25 mouse cellular contexts compared by ENCODE assay signal in the genomic region with DNA sequence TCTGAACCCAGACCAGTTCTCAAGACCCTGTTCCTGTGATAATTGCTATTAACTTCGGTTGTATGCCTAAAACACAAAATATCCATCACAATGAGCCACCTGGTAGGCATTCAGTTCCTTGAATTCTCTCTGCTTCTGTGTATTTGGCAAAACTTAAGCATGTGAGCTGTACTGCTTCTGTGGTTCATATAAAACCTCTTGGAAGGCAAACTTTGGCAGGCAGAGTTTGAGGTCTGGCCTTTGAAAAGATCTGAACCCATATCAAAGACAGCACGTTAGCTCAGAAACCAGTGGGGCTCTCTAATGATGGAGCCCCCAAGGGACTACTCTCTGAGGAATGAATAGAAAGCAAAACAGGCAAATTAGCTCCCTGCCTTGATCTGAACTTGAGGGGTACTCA.
DNase-seq lines count a peak whose midpoint lies in the region; ATAC-seq and TF ChIP-seq lines count a peak whose summit lies in the region.
"Had no signal": no experiment of that assay in that cellular context is flagged by ENCODE, and none has a peak within 500 bp of the region (broad histone marks: within the 10 kb centered on the region; RNA-seq: fewer than 3 reads in every experiment).

No protein-coding gene starts in this region.

- ATAC-seq in embryonic facial prominence, embryonic 14.5 days (ENCODE audit: low read depth), result no peak
- peak; percentile 81 for ATAC-seq in forebrain, embryonic 16.5 days
- ATAC-seq: activated CD4-positive, CD25-positive, alpha-beta regulatory T cell, adult 4 months; hindbrain, embryonic 16.5 days; intestine, embryonic 16.5 days had no signal

- H3K36me3 ChIP-seq in embryonic facial prominence, embryonic 14.5 days (ENCODE audit: control insufficient read depth, insufficient read depth, low read length), result no peaks in the 10 kb centered on the region
- H3K36me3 ChIP-seq in embryonic facial prominence, embryonic 10.5 days (replicated peaks), result no peaks in the 10 kb centered on the region
- no peaks in the 10 kb centered on the region for H3K36me3 ChIP-seq in heart, adult 2 months (ENCODE audit: control insufficient read depth, insufficient read depth, low read length)
- H3K36me3 ChIP-seq in forebrain, embryonic 16.5 days (ENCODE audit: control insufficient read depth, insufficient read depth), result no peaks in the 10 kb centered on the region
- H3K36me3 ChIP-seq: embryonic facial prominence, embryonic 13.5 days; heart, embryonic 12.5 days; heart, embryonic 15.5 days; hindbrain, embryonic 10.5 days; hindbrain, embryonic 13.5 days had no signal

- TF ChIP-seq POLR2A in heart, adult 2 months (IDR thresholded peaks at IDR 0.05; ENCODE audit: insufficient read depth, low read depth, low read length), result no peak
- no peak for TF ChIP-seq POLR2A in brain, embryonic 14.5 days (IDR thresholded peaks at IDR 0.05; ENCODE audit: borderline replicate concordance, extremely low read depth, insufficient read depth, insufficient read length, poor library complexity, severe bottlenecking)

- TF ChIP-seq EP300 in heart, adult 2 months (IDR thresholded peaks at IDR 0.05; ENCODE audit: insufficient read depth, low read depth, low read length), result no peak

- no peaks in the 10 kb centered on the region for H3K27me3 ChIP-seq in embryonic facial prominence, embryonic 14.5 days (replicated peaks; ENCODE audit: control insufficient read depth, insufficient read depth, low read length)
- no peaks in the 10 kb centered on the region for H3K27me3 ChIP-seq in embryonic facial prominence, embryonic 10.5 days (replicated peaks; ENCODE audit: low read depth, poor library complexity, severe bottlenecking)
- no peaks in the 10 kb centered on the region for H3K27me3 ChIP-seq in heart, adult 2 months (ENCODE audit: control insufficient read depth, insufficient read depth, low read length)
- H3K27me3 ChIP-seq in forebrain, embryonic 16.5 days (replicated peaks; ENCODE audit: control insufficient read depth, insufficient read depth, low read length), result no peaks in the 10 kb centered on the region
- H3K27me3 ChIP-seq: embryonic facial prominence, embryonic 13.5 days; heart, embryonic 12.5 days; heart, embryonic 15.5 days; hindbrain, embryonic 13.5 days had no signal

- H3K4me2 ChIP-seq in embryonic facial prominence, embryonic 14.5 days (ENCODE audit: low read depth, low read length), result no peak overlapping the region
- H3K4me2 ChIP-seq in forebrain, embryonic 16.5 days (ENCODE audit: low read length), result no peak overlapping the region
- H3K4me2 ChIP-seq: embryonic facial prominence, embryonic 13.5 days; heart, embryonic 12.5 days; heart, embryonic 15.5 days; hindbrain, embryonic 13.5 days had no signal

- H3K9me3 ChIP-seq in embryonic facial prominence, embryonic 14.5 days (ENCODE audit: control insufficient read depth, low read length), result no peaks in the 10 kb centered on the region
- no peaks in the 10 kb centered on the region for H3K9me3 ChIP-seq in embryonic facial prominence, embryonic 10.5 days
- no peaks in the 10 kb centered on the region for H3K9me3 ChIP-seq in forebrain, embryonic 16.5 days (ENCODE audit: control insufficient read depth, low read length)
- H3K9me3 ChIP-seq: embryonic facial prominence, embryonic 13.5 days; heart, embryonic 12.5 days; heart, embryonic 15.5 days; hindbrain, embryonic 10.5 days; hindbrain, embryonic 13.5 days had no signal

- H3K79me2 ChIP-seq in heart, adult 2 months (replicated peaks; ENCODE audit: control insufficient read depth, insufficient read depth, low read length), result no peaks in the 10 kb centered on the region

- H3K27ac ChIP-seq in embryonic facial prominence, embryonic 14.5 days (replicated peaks; ENCODE audit: low read depth, low read length), result no peak overlapping the region
- H3K27ac ChIP-seq in embryonic facial prominence, embryonic 10.5 days (replicated peaks), result no peak overlapping the region
- no peak overlapping the region for H3K27ac ChIP-seq in heart, adult 2 months
- H3K27ac ChIP-seq in forebrain, embryonic 16.5 days (ENCODE audit: low read length), result no peak overlapping the region
- H3K27ac ChIP-seq: embryonic facial prominence, embryonic 13.5 days; heart, embryonic 15.5 days; hindbrain, embryonic 10.5 days; hindbrain, embryonic 13.5 days had no signal

- DNase-seq in embryonic facial prominence, embryonic 14.5 days (ENCODE audit: low spot score), result peak; percentile 35
- DNase-seq in embryonic facial prominence, embryonic 10.5 days (ENCODE audit: low spot score), result no peak
- DNase-seq in heart, adult 11 months, result peak; percentile 3
- no peak for DNase-seq in heart, adult 2 months
- peak; percentile 84 for DNase-seq in brain, embryonic 14.5 days (ENCODE audit: low read depth)
- DNase-seq in thymus, adult 18-20 months, result no peak
- DNase-seq in left cerebral cortex, adult 9 months (ENCODE audit: low spot score in 2 of 2), result no peak
- DNase-seq: adrenal gland, adult 8-10 months; adrenal gland, postnatal 25 days; cerebellum, adult 18-20 months; cerebellum, adult 9-10 months; cerebellum, postnatal 14 days; gastrocnemius, postnatal 36 days; heart, postnatal 10 days; heart, postnatal 36 days; kidney, adult 18-20 months had no signal

- TF ChIP-seq CTCF in heart, adult 2 months (IDR thresholded peaks at IDR 0.05), result no peak
- TF ChIP-seq CTCF in brain, embryonic 14.5 days (IDR thresholded peaks at IDR 0.05; ENCODE audit: borderline replicate concordance, extremely low read depth, insufficient read depth, insufficient read length), result no peak

- H3K4me3 ChIP-seq in embryonic facial prominence, embryonic 14.5 days (ENCODE audit: low read depth, low read length), result no peak overlapping the region
- H3K4me3 ChIP-seq in embryonic facial prominence, embryonic 10.5 days, result no peak overlapping the region
- no peak overlapping the region for H3K4me3 ChIP-seq in heart, adult 2 months
- no peak overlapping the region for H3K4me3 ChIP-seq in forebrain, embryonic 16.5 days (replicated peaks; ENCODE audit: low read length)
- H3K4me3 ChIP-seq: embryonic facial prominence, embryonic 13.5 days; heart, embryonic 12.5 days; heart, embryonic 15.5 days; hindbrain, embryonic 10.5 days; hindbrain, embryonic 13.5 days had no signal

- intact Hi-C loops in heart, adult 2 months (cut with DNase I), result no loop called here

- H3K4me1 ChIP-seq in embryonic facial prominence, embryonic 14.5 days (ENCODE audit: control insufficient read depth, insufficient read depth, low read length), result no peaks in the 10 kb centered on the region
- H3K4me1 ChIP-seq in embryonic facial prominence, embryonic 10.5 days, result peaks cover under 1% of the 10 kb centered on the region
- no peaks in the 10 kb centered on the region for H3K4me1 ChIP-seq in heart, adult 2 months (ENCODE audit: control insufficient read depth, insufficient read depth, low read length)
- H3K4me1 ChIP-seq in forebrain, embryonic 16.5 days (replicated peaks; ENCODE audit: control insufficient read depth, insufficient read depth, low read length), result peaks cover 4% of the 10 kb centered on the region
- H3K4me1 ChIP-seq: embryonic facial prominence, embryonic 13.5 days; heart, embryonic 12.5 days; heart, embryonic 15.5 days; hindbrain, embryonic 10.5 days; hindbrain, embryonic 13.5 days had no signal

- WGBS in embryonic facial prominence, embryonic 14.5 days, result 48% methylated on average over 2 of the region's 2 CpGs
- 63% methylated on average over 2 of the region's 2 CpGs for WGBS in embryonic facial prominence, embryonic 10.5 days
- 76% methylated on average over 2 of the region's 2 CpGs for WGBS in heart, adult 2 months
- WGBS in forebrain, embryonic 16.5 days, result 4% methylated on average over 2 of the region's 2 CpGs

- H3K9ac ChIP-seq in embryonic facial prominence, embryonic 14.5 days (ENCODE audit: low read depth, low read length), result no peak overlapping the region
- H3K9ac ChIP-seq in heart, adult 2 months (ENCODE audit: low read depth, low read length), result no peak overlapping the region
- H3K9ac ChIP-seq in forebrain, embryonic 16.5 days (replicated peaks; ENCODE audit: low read depth, low read length), result no peak overlapping the region
- H3K9ac ChIP-seq: embryonic facial prominence, embryonic 13.5 days; heart, embryonic 12.5 days; heart, embryonic 15.5 days; hindbrain, embryonic 13.5 days had no signal

Comparison
In these comparisons a context has a peak if more than half of its experiments do, and no peak if none do; other contexts are left out.
1. DNase-seq: peak in embryonic facial prominence, embryonic 14.5 days (single experiment), heart, adult 11 months (single experiment) and brain, embryonic 14.5 days (single experiment); none in embryonic facial prominence, embryonic 10.5 days (single experiment), heart, adult 2 months (0 of 2), thymus, adult 18-20 months (0 of 2) and left cerebral cortex, adult 9 months (0 of 2).